Mouse (Mus musculus) testis, adult 2 months (tissue): ENCODE results near the gene Eno4.

ENCODE experiments used
- CTCF ChIP-seq: fragments of 200-500 bp; IDR thresholded peaks from 2 replicates; pipeline ENCODE4 v1.5.1; 2012; ENCODE audit warnings: low read depth, mild to moderate bottlenecking, inconsistent platforms, low read length, moderate library complexity; ENCODE audit not compliant: control insufficient read depth, insufficient read depth, insufficient replicate concordance
- POLR2A ChIP-seq: fragments of 200-500 bp; IDR thresholded peaks from 2 replicates; pipeline ENCODE4 v1.6.1; 2012; ENCODE audit warnings: low read depth, mild to moderate bottlenecking, inconsistent platforms, low read length, moderate library complexity; ENCODE audit not compliant: control insufficient read depth

DNA sequence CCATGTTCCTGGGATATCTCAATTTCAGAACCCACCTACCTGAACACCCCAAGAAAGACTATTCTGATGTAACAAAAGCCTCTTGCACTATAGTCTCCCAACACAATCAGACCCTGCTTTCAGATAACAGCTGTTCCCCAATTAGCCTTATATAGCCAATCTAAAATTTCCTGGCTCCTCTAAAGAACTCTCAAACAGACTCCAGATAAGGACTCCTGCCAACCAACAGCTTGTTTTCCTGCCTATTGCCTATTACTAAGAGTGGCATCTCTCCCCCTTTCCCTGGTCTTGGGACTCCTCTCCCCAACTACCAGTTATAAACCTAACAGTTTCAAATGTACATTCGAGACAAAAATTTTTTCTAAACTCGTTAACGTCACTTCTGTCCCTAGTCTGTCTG lies 8.3 kb downstream of the Eno4 start:
- TF ChIP-seq CTCF (no peak), POLR2A (no peak)
